Mouse (Mus musculus) intestine, embryonic 14.5 days (tissue): ENCODE data around the gene Sgsm2. TPM values are rescaled to one million over a fixed set of nuclear protein-coding genes. Genes with fewer than 3 reads are reported as not detected.

Source experiments
- ATAC-seq: fragments of 200-750 bp; cut with Nextera tagmentation; replicated peaks from 2 replicates; pipeline ENCODE4 v1.8.0; 2017; ENCODE audit warnings: low read depth, moderate number of reproducible peaks, moderate TSS enrichment, moderate library complexity; ENCODE audit not compliant: low FRiP score, low TSS enrichment
- DNase-seq: peaks from one replicate; pipeline ENCODE4 v3.0.0-alpha.2; 2018; ENCODE audit warnings: low spot score
- H3K27ac ChIP-seq: fragments of 300-500 bp; sonication (generic); 2 replicates; pipeline ENCODE4 v1.5.1; 2014; ENCODE audit warnings: low read depth, mild to moderate bottlenecking, control low read depth
- H3K27me3 ChIP-seq: fragments of 300-500 bp; sonication (generic); replicated peaks from 2 replicates; pipeline ENCODE4 v1.6.1; 2014; ENCODE audit warnings: low read length, control low read depth; ENCODE audit not compliant: control insufficient read depth, insufficient read depth
- H3K36me3 ChIP-seq: fragments of 300-500 bp; sonication (generic); 2 replicates; pipeline ENCODE4 v1.6.1; 2014; ENCODE audit warnings: low read length, control low read depth; ENCODE audit not compliant: control insufficient read depth, insufficient read depth
- H3K4me1 ChIP-seq: fragments of 300-500 bp; sonication (generic); replicated peaks from 2 replicates; pipeline ENCODE4 v1.6.1; 2014; ENCODE audit warnings: low read length, control low read depth, mixed read lengths; ENCODE audit not compliant: control insufficient read depth, insufficient read depth
- H3K4me2 ChIP-seq: fragments of 300-500 bp; sonication (generic); 2 replicates; pipeline ENCODE4 v1.6.1; 2014; ENCODE audit warnings: low read length
- H3K4me3 ChIP-seq: fragments of 300-500 bp; sonication (generic); 2 replicates; pipeline ENCODE4 v1.5.1; 2014; ENCODE audit warnings: low read depth, low read length, control low read depth, mixed read lengths
- H3K9ac ChIP-seq: fragments of 300-500 bp; sonication (generic); 2 replicates; pipeline ENCODE4 v1.6.1; 2014; ENCODE audit warnings: mild to moderate bottlenecking, low read length
- H3K9me3 ChIP-seq: fragments of 300-500 bp; sonication (generic); 2 replicates; pipeline ENCODE4 v1.6.1; 2016; ENCODE audit warnings: low read length, control low read depth; ENCODE audit not compliant: control insufficient read depth
- WGBS: fragments of 180-500 bp; shearing (Covaris S2); extraction: QIAGEN DNeasy Blood & Tissue Kit; methylation state at CpG from one replicate; pipeline ENCODE4 v1.1.7; 2014; 5-methylcytosine and 5-hydroxymethylcytosine counted together
- microRNA-seq: library from miRNA; unstranded; fragments of <30 nt; microRNA quantifications from one replicate; pipeline ENCODE4, GENCODE M21; 2016
- polyA plus RNA-seq: library from polyadenylated mRNA; unstranded; fragments of >200 nt; fragmentation: Nextera tagmentation; extraction: Ambion mirVana; gene quantifications from 2 replicates; pipeline ENCODE4 v1.2.1, GENCODE M21; 2014

Sgsm2 gene
- polyA plus RNA-seq, 1 experiment from 2014 or later: 6.2 TPM

GRCm38 (mm10) chr11:74807246-74807882 is 89.5 kb downstream of the Sgsm2 start:
- ATAC-seq (no peak), DNase-seq (no peak)
- no peaks in the 10 kb centered on the region for H3K9me3 ChIP-seq
- no peak overlapping the region for H3K4me3 ChIP-seq
- no peak overlapping the region for H3K9ac ChIP-seq
- H3K27me3 ChIP-seq: no peaks in the 10 kb centered on the region
- WGBS: 89% methylated on average over 6 of the region's 6 CpGs
- peaks cover 58% of the 10 kb centered on the region for H3K36me3 ChIP-seq
- H3K4me1 ChIP-seq: no peaks in the 10 kb centered on the region
- H3K27ac ChIP-seq: no peak overlapping the region
- no peak overlapping the region for H3K4me2 ChIP-seq

GRCm38 (mm10) chr11:74804081-74804627 is 92.7 kb downstream of the Sgsm2 start:
- H3K27ac ChIP-seq: no peak overlapping the region
- H3K9me3 ChIP-seq: no peaks in the 10 kb centered on the region
- H3K4me1 ChIP-seq: no peaks in the 10 kb centered on the region
- no peak overlapping the region for H3K9ac ChIP-seq
- H3K4me2 ChIP-seq: no peak overlapping the region
- DNase-seq (no peak), ATAC-seq (no peak)
- H3K4me3 ChIP-seq: no peak overlapping the region
- WGBS: 79% methylated on average over 3 of the region's 3 CpGs
- H3K27me3 ChIP-seq: no peaks in the 10 kb centered on the region
- peaks cover 66% of the 10 kb centered on the region for H3K36me3 ChIP-seq

GRCm38 (mm10) chr11:74800658-74801057 is 96.2 kb downstream of the Sgsm2 start:
- no peak for DNase-seq
- no peaks in the 10 kb centered on the region for H3K27me3 ChIP-seq

More at GRCm38 (mm10) chr11:74800658-74801057, 96.2 kb downstream of the Sgsm2 start:
- Histone ChIP-seq H3K9me3 (no peaks in the 10 kb centered on the region), H3K9ac (no peak overlapping the region), H3K4me2 (no peak overlapping the region), H3K27ac (no peak overlapping the region), H3K4me3 (no peak overlapping the region), H3K4me1 (no peaks in the 10 kb centered on the region), H3K36me3 (peaks cover 71% of the 10 kb centered on the region)
- ATAC-seq: no peak
- WGBS: 89% methylated on average over 4 of the region's 4 CpGs

Small RNAs within 50 kb of the gene (microRNA-seq; reads per million reads assigned to microRNA genes)
- 0.59 reads per million for gene Mir6926

Other genes with a start within 250 kb of the Sgsm2 start
- gene Cluh, start 247.6 kb downstream of the Sgsm2 start, polyA plus RNA-seq: 38.7 and 47.0 TPM in 2 replicates
- 58.7 and 61.8 TPM in 2 replicates for gene Pafah1b1, start 172.4 kb downstream of the Sgsm2 start, polyA plus RNA-seq
- 31.9 and 36.4 TPM in 2 replicates for gene Mettl16, start 126.2 kb downstream of the Sgsm2 start, polyA plus RNA-seq
- 4.4 and 5.5 TPM in 2 replicates for gene Mnt, start 66.1 kb downstream of the Sgsm2 start, polyA plus RNA-seq
- gene Tsr1, start 1.0 kb upstream of the Sgsm2 start, polyA plus RNA-seq: 64.3 and 65.9 TPM in 2 replicates
- 15.3 and 15.7 TPM in 2 replicates for gene Smg6, start 28.8 kb upstream of the Sgsm2 start, polyA plus RNA-seq
- 17.2 and 19.6 TPM in 2 replicates for gene Srr, start 28.9 kb upstream of the Sgsm2 start, polyA plus RNA-seq